Mouse (Mus musculus): ENCODE measurements around the gene Hbb-bt. TPM values are rescaled to one million over a fixed set of nuclear protein-coding genes. Genes with fewer than 3 reads are reported as not detected.

Gene Hbb-bt
- 4.5 and 10.0 TPM in 2 replicates for polyA plus RNA-seq (2012; rRNA removed)

DNA sequence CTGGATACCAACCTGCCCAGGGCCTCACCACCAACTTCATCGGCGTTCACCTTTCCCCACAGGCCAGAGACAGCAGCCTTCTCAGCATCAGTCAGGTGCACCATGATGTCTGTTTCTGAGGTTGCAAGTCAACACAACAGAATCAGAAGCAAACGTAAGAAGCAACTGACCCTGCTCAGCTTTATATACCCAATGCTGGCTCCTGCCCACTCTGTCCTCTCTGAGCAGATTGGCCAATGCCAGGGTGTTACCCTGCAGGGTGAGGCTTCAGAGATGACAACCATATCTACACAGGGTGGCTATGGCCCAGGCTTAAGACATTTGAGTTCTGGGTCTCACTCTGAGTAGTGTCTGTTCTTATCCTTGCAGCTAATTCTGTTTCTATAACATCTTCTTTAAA is at the start of gene Hbb-bt:
Gene Hbb-bt, minus strand, starts transcription at position 231 of the 400 bp plus-strand sequence.

DNA sequence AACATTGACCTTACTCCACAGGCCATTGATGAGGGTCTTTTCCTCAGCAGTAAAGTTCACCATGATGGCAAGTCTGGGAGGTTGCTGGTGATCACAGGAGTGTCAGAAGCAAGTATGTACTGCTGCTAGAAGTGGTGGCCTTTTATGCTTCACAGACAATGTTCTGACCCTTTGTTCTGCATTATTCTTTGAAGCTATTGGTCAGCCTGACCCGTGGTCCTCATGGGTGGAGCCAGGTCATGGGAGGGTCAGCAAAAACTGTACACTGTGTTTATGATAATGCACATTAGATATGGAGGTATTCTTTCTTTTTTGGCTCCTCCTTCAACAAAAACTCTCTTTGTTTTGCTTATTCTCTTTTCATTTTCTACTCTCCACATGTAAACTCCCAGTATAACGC is 39.3 kb upstream of the Hbb-bt start, which contains the start of gene Hbb-y:
Gene Hbb-y, minus strand, starts transcription at position 127 of the 400 bp plus-strand sequence.

DNA sequence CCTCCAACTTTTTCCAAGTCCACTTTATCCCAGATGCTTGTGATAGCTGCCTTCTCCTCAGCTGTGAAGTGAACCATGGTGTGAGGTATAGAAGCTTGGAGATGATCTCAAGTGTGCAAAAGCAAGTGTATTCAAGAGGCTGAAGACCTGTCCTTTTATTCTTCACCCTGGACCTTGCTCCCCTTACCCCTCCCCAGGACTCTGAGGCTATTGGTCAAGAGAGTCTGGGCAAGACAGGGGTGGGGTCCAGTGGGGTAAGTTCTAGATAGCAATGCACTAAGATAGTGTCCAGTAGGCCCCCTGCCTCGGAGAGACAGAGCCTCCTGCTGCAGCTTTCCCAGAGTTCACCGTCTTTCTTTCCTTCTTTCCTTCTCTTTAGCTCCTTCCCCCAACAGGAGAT is 29.2 kb upstream of the Hbb-bt start, which contains the start of gene Hbb-bh1:
Gene Hbb-bh1, minus strand, starts transcription at position 131 of the 400 bp plus-strand sequence.

GRCm38 (mm10) chr7:103840268-103840667 is 26.5 kb upstream of the Hbb-bt start, which contains the start of gene Hbb-bh2:
TSS of gene Hbb-bh2 (minus strand) at chr7:103840520.

DNA sequence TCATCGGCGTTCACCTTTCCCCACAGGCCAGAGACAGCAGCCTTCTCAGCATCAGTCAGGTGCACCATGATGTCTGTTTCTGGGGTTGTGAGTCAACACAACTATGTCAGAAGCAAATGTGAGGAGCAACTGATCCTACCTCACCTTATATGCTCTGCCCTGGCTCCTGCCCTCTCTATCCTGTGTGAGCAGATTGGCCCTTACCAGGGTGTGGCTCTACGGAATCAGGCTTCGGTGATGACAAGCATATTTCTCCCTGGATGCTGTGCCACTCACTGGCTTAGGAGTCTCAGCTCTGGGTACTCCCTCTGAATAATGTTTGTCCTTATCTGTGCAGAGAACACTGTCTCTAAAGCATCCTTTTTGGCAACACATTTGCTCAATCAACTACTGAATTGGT is 14.0 kb upstream of the Hbb-bt start, which contains the start of gene Hbb-bs:
Gene Hbb-bs, minus strand, starts transcription at position 289 of the 400 bp plus-strand sequence.

DNA sequence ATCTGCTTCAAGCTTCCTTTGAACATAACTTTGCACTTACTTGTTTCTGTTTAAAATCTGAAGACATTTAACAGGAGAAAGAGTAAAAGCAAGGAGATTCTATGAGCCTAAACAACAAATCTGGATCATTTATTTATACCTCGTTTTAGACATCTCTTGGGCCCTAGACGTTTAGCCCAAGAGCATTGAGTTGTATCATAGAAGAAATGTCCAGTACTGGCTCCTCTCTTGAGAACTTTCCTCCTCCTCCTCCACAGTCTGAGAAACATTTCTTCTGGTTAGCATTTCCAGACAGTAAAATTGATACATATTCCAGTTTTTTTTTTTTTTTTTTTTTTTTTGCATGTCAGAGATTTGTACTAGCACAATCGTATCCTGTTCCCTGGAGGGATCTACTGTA is 22.1 kb downstream of the Hbb-bt start, which contains the start of gene Olfr67:
Gene Olfr67, minus strand, starts transcription at position 101 of the 400 bp plus-strand sequence.

GRCm38 (mm10) chr7:103779598-103779997 is 34.2 kb downstream of the Hbb-bt start, which contains the start of gene Olfr68:
TSS of gene Olfr68 (minus strand) at chr7:103779698.

GRCm38 (mm10) chr7:103771494-103771893 is 42.3 kb downstream of the Hbb-bt start, which contains the start of gene Olfr69:
TSS of gene Olfr69 (minus strand) at chr7:103771594.

Other genes starting within 250 kb of the Hbb-bt start
- gene Olfr616, start 244.9 kb downstream of the Hbb-bt start, polyA plus RNA-seq (2012; rRNA removed): not detected in 2 replicates
- gene Olfr617, start 240.9 kb downstream of the Hbb-bt start, polyA plus RNA-seq (2012; rRNA removed): not detected in 2 replicates
- gene Olfr618, start 223.9 kb downstream of the Hbb-bt start, polyA plus RNA-seq (2012; rRNA removed): not detected in 2 replicates
- not detected in 2 replicates for gene Olfr619, start 213.4 kb downstream of the Hbb-bt start, polyA plus RNA-seq (2012; rRNA removed)
- gene Olfr620, start 201.5 kb downstream of the Hbb-bt start, polyA plus RNA-seq (2012; rRNA removed): not detected in 2 replicates
- gene Olfr622, start 171.3 kb downstream of the Hbb-bt start, polyA plus RNA-seq (2012; rRNA removed): not detected in 2 replicates
- not detected in 2 replicates for gene Olfr623, start 150.3 kb downstream of the Hbb-bt start, polyA plus RNA-seq (2012; rRNA removed)
- gene Olfr624, start 142.8 kb downstream of the Hbb-bt start, polyA plus RNA-seq (2012; rRNA removed): not detected in 2 replicates
- gene Olfr625-ps1, start 131.3 kb downstream of the Hbb-bt start, polyA plus RNA-seq (2012; rRNA removed): not detected in 2 replicates
- gene Olfr243, start 99.3 kb downstream of the Hbb-bt start, polyA plus RNA-seq (2012; rRNA removed): not detected in 2 replicates
- not detected in 2 replicates for gene Olfr628, start 83.6 kb downstream of the Hbb-bt start, polyA plus RNA-seq (2012; rRNA removed)
- gene Olfr629, start 69.1 kb downstream of the Hbb-bt start, polyA plus RNA-seq (2012; rRNA removed): not detected in 2 replicates
- gene Olfr630, start 56.7 kb downstream of the Hbb-bt start, polyA plus RNA-seq (2012; rRNA removed): not detected in 2 replicates
- not detected in 2 replicates for gene Olfr69, start 42.4 kb downstream of the Hbb-bt start, polyA plus RNA-seq (2012; rRNA removed)
- not detected in 2 replicates for gene Olfr68, start 34.3 kb downstream of the Hbb-bt start, polyA plus RNA-seq (2012; rRNA removed)
- not detected in 2 replicates for gene Olfr67, start 22.2 kb downstream of the Hbb-bt start, polyA plus RNA-seq (2012; rRNA removed)
- 47.8 and 134 TPM in 2 replicates for gene Hbb-bs, start 14.1 kb upstream of the Hbb-bt start, polyA plus RNA-seq (2012; rRNA removed)
- not detected in 2 replicates for gene Hbb-bh2, start 26.5 kb upstream of the Hbb-bt start, polyA plus RNA-seq (2012; rRNA removed)
- not detected in 2 replicates for gene Hbb-bh1, start 29.2 kb upstream of the Hbb-bt start, polyA plus RNA-seq (2012; rRNA removed)
- gene Hbb-y, start 39.2 kb upstream of the Hbb-bt start, polyA plus RNA-seq (2012; rRNA removed): not detected in 2 replicates
- not detected in 2 replicates for gene Olfr66, start 72.3 kb upstream of the Hbb-bt start, polyA plus RNA-seq (2012; rRNA removed)
- gene Olfr64, start 80.5 kb upstream of the Hbb-bt start, polyA plus RNA-seq (2012; rRNA removed): not detected in 2 replicates
- gene Olfr65, start 89.5 kb upstream of the Hbb-bt start, polyA plus RNA-seq (2012; rRNA removed): not detected in 2 replicates
- gene Olfr631, start 114.8 kb upstream of the Hbb-bt start, polyA plus RNA-seq (2012; rRNA removed): not detected in 2 replicates
- not detected in 2 replicates for gene Olfr632, start 120.4 kb upstream of the Hbb-bt start, polyA plus RNA-seq (2012; rRNA removed)
- not detected in 2 replicates for gene Olfr633, start 130.4 kb upstream of the Hbb-bt start, polyA plus RNA-seq (2012; rRNA removed)
- not detected in 2 replicates for gene Olfr635, start 157.2 kb upstream of the Hbb-bt start, polyA plus RNA-seq (2012; rRNA removed)
- gene Olfr638, start 184.8 kb upstream of the Hbb-bt start, polyA plus RNA-seq (2012; rRNA removed): not detected in 2 replicates
- not detected in 2 replicates for gene Olfr639, start 203.3 kb upstream of the Hbb-bt start, polyA plus RNA-seq (2012; rRNA removed)
- not detected in 2 replicates for gene Olfr640, start 211.6 kb upstream of the Hbb-bt start, polyA plus RNA-seq (2012; rRNA removed)
- gene Olfr641, start 221.4 kb upstream of the Hbb-bt start, polyA plus RNA-seq (2012; rRNA removed): not detected in 2 replicates
- not detected in 2 replicates for gene Olfr642, start 238.7 kb upstream of the Hbb-bt start, polyA plus RNA-seq (2012; rRNA removed)
- not detected in 2 replicates for gene 4930516K23Rik, start 247.4 kb upstream of the Hbb-bt start, polyA plus RNA-seq (2012; rRNA removed)